Mouse (Mus musculus): ENCODE data around the gene Rnf150. TPM values are rescaled to one million over a fixed set of nuclear protein-coding genes. Genes with fewer than 3 reads are reported as not detected.
"Not testable (repeated sequence)": the region's sequence is repeated elsewhere in the genome, so short reads cannot be mapped to it uniquely, and the experiment has no call there.

The Rnf150 gene
- polyA plus RNA-seq, 1 experiment from 2014 or later, result 1.5 TPM

- Histone ChIP-seq H3K4me1 (replicated peaks; ENCODE audit: control insufficient read depth, insufficient read depth, low read length) (0 out of 2 replicates have a peak, but pooled peaks cover 3% of the 10 kb centered on the region), H3K27ac (ENCODE audit: low read length) (no peak overlapping the region), H3K9me3 (ENCODE audit: control insufficient read depth, low read length) (no peaks in the 10 kb centered on the region), H3K9ac (ENCODE audit: low read length) (no peak overlapping the region), H3K4me2 (ENCODE audit: low read depth, low read length) (no peak overlapping the region), H3K36me3 (ENCODE audit: control insufficient read depth, insufficient read depth, low read length) (no peaks in the 10 kb centered on the region), H3K4me3 (ENCODE audit: low read length) (no peak overlapping the region), H3K27me3 (ENCODE audit: control insufficient read depth, insufficient read depth, low read depth, low read length) (no peaks in the 10 kb centered on the region)
- ATAC-seq (ENCODE audit: low read depth), result no peak
- WGBS, result 30% methylated on average over 4 of the region's 4 CpGs
Observed at GRCm38 (mm10) chr8:83081266-83081665, 218.1 kb downstream of the Rnf150 start.

DNA sequence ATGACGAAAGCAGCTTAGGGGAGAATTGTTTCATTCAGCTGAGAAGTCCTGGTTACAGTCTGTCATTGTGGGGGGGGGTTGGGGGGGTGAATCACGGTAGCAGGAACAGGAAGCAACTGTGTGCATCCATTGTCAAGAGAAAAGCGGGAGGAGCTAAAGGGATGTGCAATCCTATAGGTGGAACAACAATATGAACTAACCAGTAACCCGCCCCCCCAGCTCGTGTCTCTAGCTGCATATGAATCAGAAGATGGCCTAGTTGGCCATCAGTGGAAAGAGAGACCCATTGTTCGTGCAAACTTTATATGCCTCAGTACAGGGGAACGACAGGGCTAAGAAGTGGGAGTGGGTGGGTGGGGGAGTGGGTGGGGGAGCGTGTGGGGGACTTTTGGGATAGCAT is 218.7 kb downstream of the Rnf150 start:
- ATAC-seq (ENCODE audit: low read depth); H3K4me1 ChIP-seq (replicated peaks; ENCODE audit: control insufficient read depth, insufficient read depth, low read length); H3K36me3 ChIP-seq (ENCODE audit: control insufficient read depth, insufficient read depth, low read length); H3K27me3 ChIP-seq (ENCODE audit: control insufficient read depth, insufficient read depth, low read depth, low read length); H3K9ac ChIP-seq (ENCODE audit: low read length); H3K4me2 ChIP-seq (ENCODE audit: low read depth, low read length); H3K9me3 ChIP-seq (ENCODE audit: control insufficient read depth, low read length); H3K27ac ChIP-seq (ENCODE audit: low read length); H3K4me3 ChIP-seq (ENCODE audit: low read length): not testable (repeated sequence)
- 76% methylated on average over 7 of the region's 8 CpGs for WGBS

DNA sequence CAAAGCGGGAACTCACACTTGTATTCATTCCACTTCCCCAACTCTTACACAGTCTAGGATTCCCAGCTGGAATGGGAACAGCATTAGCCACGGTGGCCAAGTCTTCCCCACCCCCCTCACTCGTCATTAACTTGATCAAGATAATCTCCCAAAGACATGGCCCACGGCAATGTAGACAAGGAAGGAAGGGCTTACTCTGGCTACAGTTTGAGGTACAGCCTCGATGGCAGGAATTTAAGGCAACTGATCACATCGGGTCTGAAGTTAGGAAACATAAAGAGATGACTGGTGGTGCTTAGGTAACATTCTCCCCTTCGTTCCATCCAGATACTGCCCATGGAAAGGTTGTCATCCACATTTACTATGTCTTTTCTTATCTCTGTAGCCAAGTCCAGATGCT is 219.1 kb downstream of the Rnf150 start:
- no peak for ATAC-seq (ENCODE audit: low read depth)
- Histone ChIP-seq H3K9ac (ENCODE audit: low read length) (no peak overlapping the region), H3K27me3 (ENCODE audit: control insufficient read depth, insufficient read depth, low read depth, low read length) (no peaks in the 10 kb centered on the region)

GRCm38 (mm10) chr8:83083452-83083851 is 220.3 kb downstream of the Rnf150 start:
- WGBS, result 69% methylated on average over 6 of the region's 6 CpGs
- Histone ChIP-seq H3K9ac (ENCODE audit: low read length) (no peak overlapping the region), H3K4me1 (replicated peaks; ENCODE audit: control insufficient read depth, insufficient read depth, low read length) (0 out of 2 replicates have a peak, but pooled peaks cover 3% of the 10 kb centered on the region), H3K4me2 (ENCODE audit: low read depth, low read length) (no peak overlapping the region), H3K36me3 (ENCODE audit: control insufficient read depth, insufficient read depth, low read length) (no peaks in the 10 kb centered on the region), H3K27ac (ENCODE audit: low read length) (no peak overlapping the region), H3K27me3 (ENCODE audit: control insufficient read depth, insufficient read depth, low read depth, low read length) (no peaks in the 10 kb centered on the region), H3K9me3 (ENCODE audit: control insufficient read depth, low read length) (no peaks in the 10 kb centered on the region), H3K4me3 (ENCODE audit: low read length) (no peak overlapping the region)
- no peak for ATAC-seq (ENCODE audit: low read depth)

More for the DNA sequence above, 219.1 kb downstream of the Rnf150 start:
- Histone ChIP-seq H3K4me1 (replicated peaks; ENCODE audit: control insufficient read depth, insufficient read depth, low read length) (0 out of 2 replicates have a peak, but pooled peaks cover 3% of the 10 kb centered on the region), H3K4me2 (ENCODE audit: low read depth, low read length) (no peak overlapping the region), H3K27ac (ENCODE audit: low read length) (no peak overlapping the region), H3K9me3 (ENCODE audit: control insufficient read depth, low read length) (no peaks in the 10 kb centered on the region), H3K4me3 (ENCODE audit: low read length) (no peak overlapping the region), H3K36me3 (ENCODE audit: control insufficient read depth, insufficient read depth, low read length) (no peaks in the 10 kb centered on the region)
- 81% methylated on average over 7 of the region's 7 CpGs for WGBS

DNA sequence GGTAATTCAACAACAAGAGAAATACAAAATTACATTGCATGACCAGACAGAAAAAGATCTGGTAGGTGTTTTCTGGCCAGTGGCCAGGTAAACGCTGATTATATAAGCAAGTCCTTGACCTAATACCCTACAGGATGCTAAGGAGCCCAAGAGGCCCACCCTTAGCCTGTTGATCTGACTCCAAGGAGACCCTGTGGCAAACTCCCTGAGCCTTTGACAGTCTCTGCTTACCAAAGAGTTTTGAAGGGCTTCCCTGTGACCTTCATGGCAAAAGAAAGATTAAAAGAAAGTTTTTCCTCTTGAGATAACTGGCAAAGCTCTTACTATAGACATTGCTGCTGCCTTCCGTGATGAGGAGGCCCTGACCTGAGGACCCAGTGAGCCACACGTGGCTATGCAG is 222.4 kb downstream of the Rnf150 start:
- no peaks in the 10 kb centered on the region for H3K4me1 ChIP-seq (replicated peaks; ENCODE audit: control insufficient read depth, insufficient read depth, low read length)
- no peak for ATAC-seq (ENCODE audit: low read depth)
- WGBS, result 44% methylated on average over 3 of the region's 3 CpGs

DNA sequence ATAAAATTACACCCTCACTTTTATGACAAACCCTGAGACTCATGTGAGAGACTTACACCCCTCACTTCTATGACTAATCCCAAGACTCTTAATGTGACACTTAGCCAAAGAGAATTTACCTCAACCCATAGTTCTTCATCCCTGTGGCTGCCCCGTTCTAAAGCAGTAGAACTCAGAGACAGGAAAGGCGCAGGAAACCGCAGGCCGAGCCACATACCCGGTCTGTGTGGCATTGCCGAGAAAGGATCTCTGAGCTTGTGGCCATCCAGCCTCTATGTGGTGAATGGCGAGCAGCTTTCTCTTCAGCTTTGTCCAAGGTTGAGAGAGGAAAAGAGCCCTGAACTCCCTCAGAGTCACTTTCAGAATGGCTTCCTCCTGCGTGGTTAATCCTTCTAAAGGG is 223.5 kb downstream of the Rnf150 start:
- no peaks in the 10 kb centered on the region for H3K9me3 ChIP-seq (ENCODE audit: control insufficient read depth, low read length)
- H3K27ac ChIP-seq (ENCODE audit: low read length), result no peak overlapping the region
- no peak for ATAC-seq (ENCODE audit: low read depth)
- 78% methylated on average over 8 of the region's 8 CpGs for WGBS
- H3K4me3 ChIP-seq (ENCODE audit: low read length), result no peak overlapping the region
- H3K36me3 ChIP-seq (ENCODE audit: control insufficient read depth, insufficient read depth, low read length), result no peaks in the 10 kb centered on the region
- H3K4me1 ChIP-seq (replicated peaks; ENCODE audit: control insufficient read depth, insufficient read depth, low read length), result no peaks in the 10 kb centered on the region
- no peak overlapping the region for H3K9ac ChIP-seq (ENCODE audit: low read length)
- H3K4me2 ChIP-seq (ENCODE audit: low read depth, low read length), result no peak overlapping the region
- no peaks in the 10 kb centered on the region for H3K27me3 ChIP-seq (ENCODE audit: control insufficient read depth, insufficient read depth, low read depth, low read length)

More for the DNA sequence above, 222.4 kb downstream of the Rnf150 start:
- Histone ChIP-seq H3K4me2 (ENCODE audit: low read depth, low read length) (no peak overlapping the region), H3K9me3 (ENCODE audit: control insufficient read depth, low read length) (no peaks in the 10 kb centered on the region), H3K27ac (ENCODE audit: low read length) (no peak overlapping the region), H3K9ac (ENCODE audit: low read length) (no peak overlapping the region), H3K36me3 (ENCODE audit: control insufficient read depth, insufficient read depth, low read length) (no peaks in the 10 kb centered on the region), H3K27me3 (ENCODE audit: control insufficient read depth, insufficient read depth, low read depth, low read length) (no peaks in the 10 kb centered on the region), H3K4me3 (ENCODE audit: low read length) (no peak overlapping the region)

GRCm38 (mm10) chr8:83087604-83088003 is 224.4 kb downstream of the Rnf150 start:
- H3K27me3 ChIP-seq (ENCODE audit: control insufficient read depth, insufficient read depth, low read depth, low read length), result no peaks in the 10 kb centered on the region
- H3K9ac ChIP-seq (ENCODE audit: low read length), result no peak overlapping the region
- no peak overlapping the region for H3K4me3 ChIP-seq (ENCODE audit: low read length)
- no peak overlapping the region for H3K4me2 ChIP-seq (ENCODE audit: low read depth, low read length)
- no peaks in the 10 kb centered on the region for H3K9me3 ChIP-seq (ENCODE audit: control insufficient read depth, low read length)
- no peak overlapping the region for H3K27ac ChIP-seq (ENCODE audit: low read length)
- no peaks in the 10 kb centered on the region for H3K36me3 ChIP-seq (ENCODE audit: control insufficient read depth, insufficient read depth, low read length)
- ATAC-seq (ENCODE audit: low read depth), result no peak
- no peaks in the 10 kb centered on the region for H3K4me1 ChIP-seq (replicated peaks; ENCODE audit: control insufficient read depth, insufficient read depth, low read length)

GRCm38 (mm10) chr8:83088156-83088555 is 225.0 kb downstream of the Rnf150 start:
- ATAC-seq (ENCODE audit: low read depth), result no peak
- Histone ChIP-seq H3K4me3 (ENCODE audit: low read length) (no peak overlapping the region), H3K27ac (ENCODE audit: low read length) (no peak overlapping the region), H3K9ac (ENCODE audit: low read length) (no peak overlapping the region), H3K36me3 (ENCODE audit: control insufficient read depth, insufficient read depth, low read length) (no peaks in the 10 kb centered on the region), H3K9me3 (ENCODE audit: control insufficient read depth, low read length) (no peaks in the 10 kb centered on the region), H3K27me3 (ENCODE audit: control insufficient read depth, insufficient read depth, low read depth, low read length) (no peaks in the 10 kb centered on the region), H3K4me2 (ENCODE audit: low read depth, low read length) (no peak overlapping the region), H3K4me1 (replicated peaks; ENCODE audit: control insufficient read depth, insufficient read depth, low read length) (no peaks in the 10 kb centered on the region)
- WGBS, result 67% methylated on average over 6 of the region's 6 CpGs

DNA sequence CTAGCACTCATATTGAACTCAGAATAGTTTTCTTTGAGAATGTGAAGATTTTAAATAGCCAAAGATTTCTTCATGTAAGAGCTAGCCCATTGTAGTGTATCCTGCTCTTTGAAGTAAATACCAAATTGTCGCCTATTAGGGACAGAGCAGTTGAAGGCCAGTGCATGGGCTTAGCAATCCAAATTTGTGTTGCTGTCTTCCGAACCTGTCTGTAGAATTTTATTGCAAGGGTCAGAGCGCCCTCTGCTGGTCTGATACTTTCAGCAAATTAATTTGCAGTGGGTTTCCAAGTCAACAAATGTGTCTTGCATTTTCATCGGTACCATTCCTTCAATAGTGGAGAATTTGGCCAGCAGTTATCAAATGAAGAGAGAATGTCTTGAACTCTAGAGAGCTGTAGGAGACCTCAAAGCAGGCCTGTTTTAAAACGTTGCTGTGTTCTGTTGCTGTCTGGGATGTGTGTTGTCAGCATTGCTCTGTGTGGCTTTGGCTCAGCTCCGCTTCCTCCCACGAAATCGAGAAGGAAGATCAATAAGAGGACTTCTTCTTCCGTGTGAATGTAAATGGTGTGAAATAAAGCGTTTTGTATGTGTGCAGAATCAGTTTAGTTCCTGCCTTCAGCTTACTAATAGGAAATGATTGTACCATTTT is 226.3 kb downstream of the Rnf150 start:
- no peak overlapping the region for H3K9ac ChIP-seq (ENCODE audit: low read length)

DNA sequence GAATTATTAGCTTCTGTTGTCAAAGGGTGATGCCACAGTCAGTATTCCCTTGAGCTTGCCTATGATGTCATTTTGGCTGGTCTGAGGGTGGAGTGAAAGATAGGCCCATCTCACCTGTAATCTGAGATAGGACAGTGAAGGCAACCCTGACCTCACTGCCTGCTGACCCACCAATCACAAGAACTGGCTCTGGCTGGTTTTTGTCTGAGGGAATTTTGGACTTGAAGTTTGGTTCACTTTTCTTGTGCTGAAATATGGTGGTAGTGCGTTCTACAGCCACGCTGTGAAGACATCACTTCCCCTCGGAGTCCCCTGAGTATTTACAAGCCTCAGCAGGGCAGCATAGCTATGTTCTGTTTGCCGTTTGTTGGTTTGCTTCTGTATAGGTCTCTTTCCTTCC is 227.3 kb downstream of the Rnf150 start:
- WGBS, result 74% methylated on average over 4 of the region's 4 CpGs
- H3K4me1 ChIP-seq (replicated peaks; ENCODE audit: control insufficient read depth, insufficient read depth, low read length), result no peaks in the 10 kb centered on the region
- H3K36me3 ChIP-seq (ENCODE audit: control insufficient read depth, insufficient read depth, low read length), result no peaks in the 10 kb centered on the region
- no peaks in the 10 kb centered on the region for H3K9me3 ChIP-seq (ENCODE audit: control insufficient read depth, low read length)
- no peak overlapping the region for H3K4me2 ChIP-seq (ENCODE audit: low read depth, low read length)
- ATAC-seq (ENCODE audit: low read depth), result no peak
- H3K4me3 ChIP-seq (ENCODE audit: low read length), result no peak overlapping the region
- H3K9ac ChIP-seq (ENCODE audit: low read length), result no peak overlapping the region
- H3K27ac ChIP-seq (ENCODE audit: low read length), result no peak overlapping the region
- no peaks in the 10 kb centered on the region for H3K27me3 ChIP-seq (ENCODE audit: control insufficient read depth, insufficient read depth, low read depth, low read length)

More for the DNA sequence above, 226.3 kb downstream of the Rnf150 start:
- Histone ChIP-seq H3K4me1 (replicated peaks; ENCODE audit: control insufficient read depth, insufficient read depth, low read length) (no peaks in the 10 kb centered on the region), H3K9me3 (ENCODE audit: control insufficient read depth, low read length) (no peaks in the 10 kb centered on the region), H3K27me3 (ENCODE audit: control insufficient read depth, insufficient read depth, low read depth, low read length) (no peaks in the 10 kb centered on the region), H3K4me2 (ENCODE audit: low read depth, low read length) (no peak overlapping the region), H3K36me3 (ENCODE audit: control insufficient read depth, insufficient read depth, low read length) (no peaks in the 10 kb centered on the region), H3K27ac (ENCODE audit: low read length) (no peak overlapping the region), H3K4me3 (ENCODE audit: low read length) (no peak overlapping the region)
- 28% methylated on average over 10 of the region's 10 CpGs for WGBS
- ATAC-seq (ENCODE audit: low read depth), result peak; percentile 52; the same call in 1 of the 2 replicates
